Mouse (Mus musculus) macrophage (primary cell): ENCODE measurements around the gene Blvrb. TPM values are rescaled to one million over a fixed set of nuclear protein-coding genes. Genes with fewer than 3 reads are reported as not detected.

ENCODE experiments used
- H3K27ac ChIP-seq: fragments of 350-480 bp; formaldehyde crosslinking; 2 replicates; pipeline ENCODE4 v1.9.0; 2021
- H3K36me3 ChIP-seq: fragments of 350-480 bp; formaldehyde crosslinking; 2 replicates; pipeline ENCODE4 v1.9.0; 2021; ENCODE audit errors: inconsistent target
- H3K4me3 ChIP-seq: fragments of 350-480 bp; formaldehyde crosslinking; 2 replicates; pipeline ENCODE4 v1.9.0; 2021; ENCODE audit errors: inconsistent target
- H3K79me2 ChIP-seq: fragments of 350-480 bp; formaldehyde crosslinking; 2 replicates; pipeline ENCODE4 v1.9.0; 2021; ENCODE audit errors: inconsistent target
- WGBS: methylation state at CpG from one replicate; pipeline ENCODE4 v1.1.7; 2026; ENCODE audit warnings: inconsistent platforms; ENCODE audit not compliant: missing documents; 5-methylcytosine and 5-hydroxymethylcytosine counted together
- polyA plus RNA-seq: library from polyadenylated mRNA; stranded (reverse); fragments of 250-400 nt; gene quantifications from 3 replicates; pipeline ENCODE4 v1.2.4, GENCODE M21; 2018; ENCODE audit warnings: inconsistent platforms

Gene Blvrb
- polyA plus RNA-seq, 1 experiment from 2014 or later = 318 TPM

- 21% methylated on average over 8 of the region's 9 CpGs for WGBS
- peak overlapping the region; percentile 48; the same call in 1 of the 2 replicates for H3K4me3 ChIP-seq
- no peaks in the 10 kb centered on the region for H3K79me2 ChIP-seq
- no peak overlapping the region for H3K27ac ChIP-seq
- H3K36me3 ChIP-seq = no peaks in the 10 kb centered on the region
These were observed 59.1 kb downstream of the Blvrb start for GRCm38 (mm10) chr7:27506765-27507370.

- under 1% methylated on average over 52 of the region's 54 CpGs for WGBS
- H3K4me3 ChIP-seq = peak overlapping the region; percentile 48
- no peaks in the 10 kb centered on the region for H3K79me2 ChIP-seq
- H3K36me3 ChIP-seq = no peaks in the 10 kb centered on the region
- H3K27ac ChIP-seq = peak overlapping the region; percentile 73
These were observed 60.2 kb downstream of the Blvrb start for GRCm38 (mm10) chr7:27507711-27508647.

- H3K79me2 ChIP-seq = no peaks in the 10 kb centered on the region
- peak overlapping the region; percentile 48; the same call in 1 of the 2 replicates for H3K4me3 ChIP-seq
- H3K27ac ChIP-seq = peak overlapping the region; percentile 48; the same call in 1 of the 2 replicates
- WGBS = 22% methylated on average over 6 of the region's 6 CpGs
- H3K36me3 ChIP-seq = no peaks in the 10 kb centered on the region
These were observed 60.8 kb downstream of the Blvrb start for GRCm38 (mm10) chr7:27508648-27509005.

- Histone ChIP-seq H3K36me3 (no peaks in the 10 kb centered on the region), H3K27ac (no peak overlapping the region), H3K79me2 (no peaks in the 10 kb centered on the region), H3K4me3 (no peak overlapping the region)
- 85% methylated on average over 2 of the region's 2 CpGs for WGBS
These were observed 63.0 kb downstream of the Blvrb start for GRCm38 (mm10) chr7:27510809-27511208.

- Histone ChIP-seq H3K27ac (no peak overlapping the region), H3K36me3 (no peaks in the 10 kb centered on the region), H3K79me2 (no peaks in the 10 kb centered on the region), H3K4me3 (no peak overlapping the region)
- WGBS = 85% methylated on average over 9 of the region's 9 CpGs
These were observed 67.2 kb downstream of the Blvrb start for GRCm38 (mm10) chr7:27514961-27515360.

Other genes starting within 250 kb of the Blvrb start
- gene Itpkc, start 219.3 kb upstream of the Blvrb start, polyA plus RNA-seq = 4.0 to 6.8 TPM (median 6.2 TPM) in 3 replicates
- gene Coq8b, start 215.0 kb upstream of the Blvrb start, polyA plus RNA-seq = 15.6 to 17.3 TPM (median 16.0 TPM) in 3 replicates
- 2.0 to 3.1 TPM (median 2.4 TPM) in 3 replicates for gene Numbl, start 189.5 kb upstream of the Blvrb start, polyA plus RNA-seq
- gene Ltbp4, start 110.3 kb upstream of the Blvrb start, polyA plus RNA-seq = not detected in 3 replicates
- gene Shkbp1, start 92.0 kb upstream of the Blvrb start, polyA plus RNA-seq = 21.9 to 44.4 TPM (median 32.6 TPM) in 3 replicates
- 0.64 to 1.2 TPM in 2 of 3 replicates, not detected in the other for gene Gm20479, start 90.6 kb upstream of the Blvrb start, polyA plus RNA-seq
- gene Sptbn4, start 292 bp upstream of the Blvrb start, polyA plus RNA-seq = 0.04 to 0.22 TPM (median 0.16 TPM) in 3 replicates
- gene Sertad3, start 25.8 kb downstream of the Blvrb start, polyA plus RNA-seq = 9.9 to 24.4 TPM (median 12.1 TPM) in 3 replicates
- gene Sertad1, start 38.9 kb downstream of the Blvrb start, polyA plus RNA-seq = 16.5 to 37.7 TPM (median 28.9 TPM) in 3 replicates
- gene Prx, start 51.3 kb downstream of the Blvrb start, polyA plus RNA-seq = 0.20 to 0.30 TPM (median 0.22 TPM) in 3 replicates
- gene Hipk4, start 75.3 kb downstream of the Blvrb start, polyA plus RNA-seq = 0.04 TPM in 1 of 3 replicates, not detected in the others
- 1,098 to 2,092 TPM (median 1,493 TPM) in 3 replicates for gene Pld3, start 105.2 kb downstream of the Blvrb start, polyA plus RNA-seq
- gene 2310022A10Rik, start 105.3 kb downstream of the Blvrb start, polyA plus RNA-seq = 71.9 to 183 TPM (median 75.3 TPM) in 3 replicates
- 53.1 to 77.4 TPM (median 77.2 TPM) in 3 replicates for gene Akt2, start 143.6 kb downstream of the Blvrb start, polyA plus RNA-seq
- gene Ttc9b, start 205.9 kb downstream of the Blvrb start, polyA plus RNA-seq = not detected in 3 replicates
- gene Map3k10, start 226.6 kb downstream of the Blvrb start, polyA plus RNA-seq = 4.3 to 16.5 TPM (median 9.5 TPM) in 3 replicates
- 0.20 to 0.76 TPM (median 0.52 TPM) in 3 replicates for gene Zfp607b, start 241.4 kb downstream of the Blvrb start, polyA plus RNA-seq